Mouse (Mus musculus) brown adipose tissue, adult 24 weeks (tissue): ENCODE data around the gene BC003965. TPM values are rescaled to one million over a fixed set of nuclear protein-coding genes. Genes with fewer than 3 reads are reported as not detected.
"Not testable (repeated sequence)": the region's sequence is repeated elsewhere in the genome, so short reads cannot be mapped to it uniquely, and the experiment has no call there.

Experiments
- H3K27ac ChIP-seq: fragments of 200-500 bp; replicated peaks from 2 replicates; pipeline ENCODE4 v1.5.1; 2012; ENCODE audit warnings: low read depth, mild to moderate bottlenecking, low read length
- H3K4me1 ChIP-seq: fragments of 200-500 bp; 2 replicates; pipeline ENCODE4 v1.6.1; 2012; ENCODE audit warnings: low read length, mixed read lengths; ENCODE audit not compliant: control insufficient read depth, insufficient read depth, insufficient read length
- H3K4me3 ChIP-seq: fragments of 200-500 bp; 2 replicates; pipeline ENCODE4 v1.5.1; 2012; ENCODE audit warnings: low read depth, mild to moderate bottlenecking, low read length, moderate library complexity; ENCODE audit not compliant: insufficient read depth
- polyA plus RNA-seq: library from polyadenylated mRNA; stranded (reverse); fragments of >200 nt; gene quantifications from 2 replicates; pipeline ENCODE4 v1.2.4, GENCODE M21; 2012; ENCODE audit not compliant: missing spikeins, insufficient read depth, insufficient read length

BC003965 gene
- polyA plus RNA-seq, 1 experiment: 27.3 TPM

DNA sequence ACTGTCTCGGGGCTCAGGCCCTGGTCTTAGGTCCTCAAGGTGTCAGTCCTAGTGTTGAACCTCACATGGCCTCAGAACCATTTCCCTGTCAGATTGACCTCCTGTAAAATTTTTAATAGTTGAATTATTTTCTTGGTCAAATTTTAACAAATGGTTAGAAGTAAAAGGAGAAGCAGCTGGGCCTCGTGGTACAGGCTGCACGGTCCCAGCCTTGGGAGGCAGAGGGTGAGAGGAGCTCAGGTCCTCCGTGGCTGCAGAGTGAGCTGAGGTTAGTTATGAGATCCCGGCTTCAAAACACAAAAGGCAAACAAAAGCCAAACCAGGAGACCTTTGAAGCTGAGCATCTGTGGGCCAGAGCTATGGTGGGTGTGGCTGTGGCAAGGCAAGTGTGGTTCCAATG lies 43.6 kb downstream of the BC003965 start:
- Histone ChIP-seq H3K27ac (no peak overlapping the region), H3K4me1 (no peaks in the 10 kb centered on the region), H3K4me3 (no peak overlapping the region)

DNA sequence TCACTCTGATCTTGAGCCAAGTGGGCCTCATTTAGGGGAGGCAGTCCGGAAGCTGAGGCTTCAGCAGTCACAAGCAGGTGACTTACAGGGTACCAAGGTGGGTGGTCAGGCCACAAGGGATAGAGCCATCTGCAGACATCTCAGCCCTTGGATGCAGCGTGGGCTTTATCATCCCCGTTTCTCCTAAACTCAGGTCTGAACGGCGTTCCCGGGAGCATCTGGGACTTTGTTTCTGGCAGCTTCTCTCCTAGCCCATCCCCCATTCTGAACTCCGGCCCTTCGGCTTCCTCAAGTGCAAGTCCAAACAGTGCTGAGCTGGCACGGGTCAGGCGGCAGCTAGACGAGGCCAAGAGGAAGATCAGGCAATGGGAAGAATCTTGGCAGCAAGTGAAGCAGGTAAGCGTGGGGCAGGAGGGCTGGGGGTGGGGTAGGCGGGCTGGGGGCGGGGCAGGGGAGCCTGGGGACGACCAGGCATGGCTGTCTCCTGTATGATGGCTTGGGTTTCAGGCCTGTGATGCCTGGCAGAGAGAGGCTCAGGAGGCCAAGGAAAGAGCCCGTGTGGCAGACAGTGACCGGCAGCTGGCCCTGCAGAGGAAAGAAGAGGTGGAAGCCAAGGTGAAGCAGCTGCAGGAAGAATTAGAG lies 45.8 kb downstream of the BC003965 start:
- H3K4me1 ChIP-seq, H3K27ac ChIP-seq, H3K4me3 ChIP-seq: not testable (repeated sequence)

DNA sequence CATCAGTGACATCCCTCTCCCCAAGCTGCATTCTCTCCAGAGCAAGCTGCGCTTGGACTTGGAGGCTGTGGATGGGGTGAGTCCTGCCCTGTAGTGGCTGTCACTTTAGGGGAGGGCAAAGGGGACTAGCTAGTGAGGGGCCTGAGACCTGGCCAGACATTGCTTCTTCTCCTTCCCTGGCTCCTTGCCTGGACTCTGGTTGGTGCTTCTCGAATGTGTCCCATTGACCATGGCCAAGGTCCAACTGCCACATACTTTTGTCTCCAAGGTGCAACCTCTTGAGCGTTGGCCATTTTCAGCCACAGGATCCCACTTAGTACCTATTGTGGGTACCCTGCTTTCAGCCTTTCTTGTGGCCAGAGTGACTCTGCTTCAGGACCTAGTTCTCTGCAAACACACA lies 46.3 kb downstream of the BC003965 start:
- H3K4me1 ChIP-seq: no peaks in the 10 kb centered on the region
- no peak overlapping the region for H3K4me3 ChIP-seq
- no peak overlapping the region for H3K27ac ChIP-seq

DNA sequence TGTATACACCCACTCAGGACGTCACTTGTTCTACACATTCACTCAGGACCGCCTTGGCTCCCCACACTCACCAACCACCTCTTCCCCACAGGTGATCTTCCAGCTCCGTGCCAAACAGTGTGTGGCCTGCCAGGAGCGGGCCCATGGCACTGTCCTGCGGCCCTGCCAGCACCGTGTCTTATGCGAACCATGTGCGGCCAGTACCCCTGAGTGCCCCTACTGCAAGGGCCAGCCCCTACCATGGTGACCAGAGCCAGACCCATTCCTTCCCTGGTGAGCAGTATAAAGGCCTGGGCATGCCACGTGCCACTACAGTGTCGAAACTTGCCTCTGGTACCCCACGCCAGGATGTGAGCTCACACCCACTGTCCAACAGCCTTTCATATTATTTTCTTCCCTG lies 47.3 kb downstream of the BC003965 start:
- H3K27ac ChIP-seq, H3K4me1 ChIP-seq, H3K4me3 ChIP-seq: not testable (repeated sequence)

DNA sequence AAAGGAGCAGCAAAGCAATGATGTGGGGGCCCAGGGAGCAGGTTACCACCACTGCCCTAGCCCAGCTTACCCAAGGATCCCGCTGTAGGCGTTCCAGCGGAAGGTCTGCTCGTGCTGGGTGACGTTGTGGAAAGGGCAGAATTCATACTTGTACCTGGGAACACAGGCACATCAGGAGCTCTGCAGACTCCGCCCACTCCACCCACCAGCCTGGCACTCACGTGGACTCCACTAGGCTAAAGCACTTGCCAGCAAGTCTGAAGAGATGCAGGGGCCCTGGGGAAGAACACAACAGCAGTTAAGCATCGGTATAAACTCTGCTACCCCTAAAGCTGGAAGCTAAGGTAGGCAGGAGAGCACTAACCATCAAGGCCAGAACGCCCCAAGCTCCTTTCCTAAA lies 51.3 kb downstream of the BC003965 start:
- Histone ChIP-seq H3K4me1 (no peaks in the 10 kb centered on the region), H3K27ac (no peak overlapping the region), H3K4me3 (no peak overlapping the region)

Other genes with a start within 250 kb of the BC003965 start
- gene Mapk8ip3, start 247.6 kb upstream of the BC003965 start, polyA plus RNA-seq: 12.0 and 24.2 TPM in 2 replicates
- 3.0 and 3.4 TPM in 2 replicates for gene Jpt2, start 223.9 kb upstream of the BC003965 start, polyA plus RNA-seq
- 4.2 and 4.8 TPM in 2 replicates for gene Cramp1l, start 168.8 kb upstream of the BC003965 start, polyA plus RNA-seq
- gene Ift140, start 168.5 kb upstream of the BC003965 start, polyA plus RNA-seq: 3.8 and 4.1 TPM in 2 replicates
- gene Tmem204, start 101.0 kb upstream of the BC003965 start, polyA plus RNA-seq: 13.1 and 22.6 TPM in 2 replicates
- gene Telo2, start 68.6 kb upstream of the BC003965 start, polyA plus RNA-seq: 10.1 and 12.9 TPM in 2 replicates
- gene Ptx4, start 63.8 kb upstream of the BC003965 start, polyA plus RNA-seq: not detected in 2 replicates
- 9.6 and 11.5 TPM in 2 replicates for gene Clcn7, start 51.2 kb upstream of the BC003965 start, polyA plus RNA-seq
- not detected in 2 replicates for gene Ccdc154, start 22.1 kb upstream of the BC003965 start, polyA plus RNA-seq
- gene Gm38655, start 9.1 kb upstream of the BC003965 start, polyA plus RNA-seq: not detected in 2 replicates
- 2.5 and 4.3 TPM in 2 replicates for gene Unkl, start 3.8 kb downstream of the BC003965 start, polyA plus RNA-seq
- gene Gnptg, start 55.6 kb downstream of the BC003965 start, polyA plus RNA-seq: 27.6 and 32.7 TPM in 2 replicates
- 9.9 and 13.1 TPM in 2 replicates for gene Tsr3, start 55.6 kb downstream of the BC003965 start, polyA plus RNA-seq
- 1.1 and 2.9 TPM in 2 replicates for gene Baiap3, start 71.8 kb downstream of the BC003965 start, polyA plus RNA-seq
- 56.0 and 66.5 TPM in 2 replicates for gene Ube2i, start 90.1 kb downstream of the BC003965 start, polyA plus RNA-seq
- gene Prss34, start 113.8 kb downstream of the BC003965 start, polyA plus RNA-seq: not detected in 2 replicates
- gene Prss28, start 124.1 kb downstream of the BC003965 start, polyA plus RNA-seq: not detected in 2 replicates
- gene Prss29, start 134.1 kb downstream of the BC003965 start, polyA plus RNA-seq: not detected in 2 replicates
- 0.63 TPM in 1 of 2 replicates, not detected in the other for gene Tpsab1, start 161.0 kb downstream of the BC003965 start, polyA plus RNA-seq
- 6.1 and 8.8 TPM in 2 replicates for gene Tpsb2, start 181.8 kb downstream of the BC003965 start, polyA plus RNA-seq
- gene Tpsg1, start 184.7 kb downstream of the BC003965 start, polyA plus RNA-seq: 0.99 TPM in 1 of 2 replicates, not detected in the other
- gene Cacna1h, start 249.2 kb downstream of the BC003965 start, polyA plus RNA-seq: 1.3 TPM in 1 of 2 replicates, not detected in the other